ENCODE assay signal across 17 mouse cellular contexts in the genomic region with DNA sequence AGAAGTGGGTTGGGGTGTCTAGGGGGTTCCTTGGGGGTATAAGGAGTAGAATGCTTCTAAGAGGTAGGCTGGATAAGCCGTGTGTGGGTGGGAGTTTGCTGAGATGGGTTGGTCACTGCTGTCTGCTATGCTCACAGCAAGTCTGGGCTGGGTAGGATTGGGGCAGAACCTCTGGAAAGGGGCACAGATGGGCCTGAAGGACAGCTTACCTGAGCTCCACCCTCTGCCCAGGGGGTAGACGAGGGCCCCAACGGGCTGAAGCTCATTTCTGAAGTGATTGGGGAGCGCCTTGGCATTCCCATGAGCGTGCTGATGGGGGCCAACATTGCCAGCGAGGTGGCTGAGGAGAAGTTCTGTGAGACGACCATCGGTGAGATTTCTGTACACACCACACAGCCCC. TPM values are rescaled to one million over a fixed set of nuclear protein-coding genes. Genes with fewer than 3 reads are reported as not detected.
"Had no signal": no experiment of that assay in that cellular context is flagged by ENCODE, and none has a peak within 500 bp of the region (broad histone marks: within the 10 kb centered on the region; RNA-seq: fewer than 3 reads in every experiment).

No protein-coding gene starts in this region.

- DNase-seq: kidney, postnatal 10 days; kidney, postnatal 4 days; liver, embryonic 13.5 days; liver, postnatal 0 days; lung, postnatal 14 days; right cerebral cortex, postnatal 14 days; thymus, postnatal 36 days had no signal

- H3K4me3 ChIP-seq: liver, embryonic 13.5 days; lung, embryonic 15.5 days; megakaryocyte, embryonic 14.5 days; midbrain, embryonic 12.5 days had no signal

- H3K27ac ChIP-seq: liver, embryonic 13.5 days; lung, embryonic 15.5 days; macrophage; midbrain, embryonic 12.5 days had no signal

RNA-seq across cellular contexts. Expression of gene Gm17349, which starts 14.6 kb away (rescaled TPM):
- total RNA-seq: midbrain, postnatal 0 days had no signal
- polyA plus RNA-seq: intestine, embryonic 16.5 days; kidney, embryonic 14.5 days; liver, embryonic 13.5 days; lung, embryonic 15.5 days; macrophage; midbrain, embryonic 12.5 days; midbrain, postnatal 0 days; neural tube, embryonic 14.5 days; stomach, embryonic 16.5 days; thymus, postnatal 0 days had no signal
